Mouse (Mus musculus) layer of hippocampus, adult 8-10 months (tissue): ENCODE measurements at regions not wholly inside any gene's neighbourhood (a gene's known extent, or its start where the extent isn't known, plus 50 kb on each side); places are given as distances from the start of the nearest gene placed in this dataset.

ENCODE experiments used
- DNase-seq, 2 experiments: peaks; one replicate each; pipeline ENCODE4 v3.0.0; 2022; ENCODE audit warnings: low spot score in 2 of 2

- no peak for DNase-seq
These were observed 55.0 kb upstream of the Zfp703 start for GRCm38 (mm10) chr8:26922178-26922540.

- DNase-seq = no peak
These were observed 54.0 kb upstream of the Zfp703 start for GRCm38 (mm10) chr8:26923166-26923565.
